Mouse (Mus musculus) spleen, adult 2 months (tissue): ENCODE results near the gene Gp1bb.

Experiments
- CTCF ChIP-seq: fragments of 200-500 bp; IDR thresholded peaks from 2 replicates; pipeline ENCODE4 v1.5.1; 2011; ENCODE audit warnings: mild to moderate bottlenecking, inconsistent platforms; ENCODE audit not compliant: insufficient read depth, insufficient read length, insufficient replicate concordance; ENCODE audit errors: extremely low read depth
- POLR2A ChIP-seq: fragments of 200-500 bp; IDR thresholded peaks from 2 replicates; pipeline ENCODE4 v1.6.1; 2011; ENCODE audit warnings: low read depth, low read length, inconsistent platforms

DNA sequence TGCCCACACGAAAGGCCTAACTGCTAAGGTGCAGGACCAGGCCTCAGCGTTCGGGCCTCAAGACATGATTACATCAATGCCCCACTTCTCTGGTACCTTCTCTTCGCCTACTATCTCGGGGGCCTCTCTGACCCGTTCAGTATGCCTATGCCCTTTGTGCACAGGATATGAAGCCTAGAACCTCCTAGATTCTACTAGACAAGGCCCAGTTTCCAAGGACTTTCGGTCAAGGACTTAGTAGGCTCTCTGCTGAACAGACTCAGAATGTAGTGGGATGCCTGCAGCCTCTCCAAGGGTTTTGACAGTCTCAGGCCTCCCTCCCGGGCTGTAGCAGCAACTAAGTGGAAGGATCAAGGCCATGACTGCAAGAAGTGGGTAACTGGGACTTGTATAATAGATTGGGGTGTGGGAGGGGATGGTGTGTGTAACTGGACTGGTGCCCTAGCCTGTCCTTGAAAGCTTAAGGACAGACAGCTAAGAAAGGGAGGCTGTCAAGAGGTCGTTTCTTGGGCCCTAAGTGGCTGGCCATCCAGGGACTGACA is 33.1 kb downstream of the Gp1bb start:
- TF ChIP-seq CTCF (no peak), POLR2A (no peak)
